Mouse (Mus musculus): ENCODE results near the gene Galnt16. TPM values are rescaled to one million over a fixed set of nuclear protein-coding genes. Genes with fewer than 3 reads are reported as not detected.

Galnt16 gene
- polyA plus RNA-seq (2017; shearing (Covaris generic)) = 0.55 TPM

DNA sequence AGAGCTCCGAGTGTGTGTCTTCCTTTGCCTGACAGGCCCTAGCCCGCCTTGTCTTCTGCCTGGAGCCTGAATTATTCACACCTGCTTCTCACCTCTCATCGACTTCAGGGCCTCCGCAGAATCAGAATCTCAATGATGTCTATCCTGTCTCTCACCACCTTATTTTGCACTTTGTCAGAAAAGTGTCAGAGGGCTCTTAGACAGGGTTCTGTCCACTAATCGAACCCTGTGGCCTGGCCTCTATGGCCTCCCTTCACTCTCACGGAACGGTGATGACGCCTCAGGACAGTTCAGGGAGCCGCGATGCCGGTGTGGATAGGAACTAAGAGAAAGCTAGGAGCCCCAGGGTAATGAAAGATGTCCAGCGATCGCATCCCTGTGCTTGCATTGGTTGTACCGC, at the start of gene Galnt16:
Galnt16 (plus strand) TSS at position 301 of the 400 bp plus-strand sequence.

DNA sequence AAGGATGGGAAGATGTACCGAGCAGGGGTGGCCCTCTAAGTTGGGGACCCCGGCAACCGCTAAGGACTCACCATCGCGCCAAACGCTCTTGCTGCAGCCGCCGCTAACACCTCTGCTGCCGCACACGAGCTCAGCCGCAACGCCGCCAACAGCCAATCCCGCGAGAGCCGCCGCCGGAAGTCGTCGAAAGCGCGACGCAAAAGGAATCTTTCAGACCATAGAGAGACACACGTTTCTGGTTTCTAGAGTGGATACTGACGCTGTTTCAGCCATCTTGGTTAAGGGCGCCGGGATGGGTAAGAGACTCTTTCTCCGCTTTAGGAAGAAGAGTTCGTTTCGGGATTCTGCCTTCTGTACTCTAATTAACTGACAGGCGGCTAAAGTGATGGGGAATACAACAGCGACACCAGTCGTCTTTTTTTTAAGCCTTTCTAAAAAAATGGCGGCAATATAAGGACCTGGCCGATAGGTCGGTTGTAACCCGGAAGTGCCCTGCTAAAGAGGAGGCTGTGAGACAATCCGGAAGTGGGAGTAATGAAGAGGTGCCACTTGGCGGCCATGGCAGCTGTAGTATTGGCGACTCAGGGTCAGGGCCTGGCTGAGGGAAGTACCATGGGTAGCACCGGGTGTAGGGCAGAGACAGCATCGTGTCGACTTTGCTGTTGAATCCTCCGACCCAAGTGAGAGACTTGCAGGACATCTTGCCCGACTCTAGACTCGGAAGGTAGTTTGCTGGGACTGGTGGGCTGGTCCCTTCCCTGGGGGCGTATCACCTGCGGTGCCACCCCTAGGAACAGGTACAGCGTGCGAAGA, 125.8 kb downstream of the Galnt16 start, which contains the start of the genes Slc39a9 and Erh:
Slc39a9 (plus strand) TSS at position 191 of the 813 bp plus-strand sequence.
Erh (minus strand) TSS at position 649 of the 813 bp plus-strand sequence.

Other genes with a start within 250 kb of the Galnt16 start
- 66.6 TPM for gene Dcaf5, start 81.7 kb upstream of the Galnt16 start, polyA plus RNA-seq (2017; shearing (Covaris generic))
- 48.1 TPM for gene Exd2, start 55.2 kb upstream of the Galnt16 start, polyA plus RNA-seq (2017; shearing (Covaris generic))
- 19.2 TPM for gene Slc39a9, start 125.6 kb downstream of the Galnt16 start, polyA plus RNA-seq (2017; shearing (Covaris generic))
- 51.7 TPM for gene Erh, start 126.1 kb downstream of the Galnt16 start, polyA plus RNA-seq (2017; shearing (Covaris generic))
- not detected for gene Plekhd1, start 174.3 kb downstream of the Galnt16 start, polyA plus RNA-seq (2017; shearing (Covaris generic))
- not detected for gene Ccdc177, start 242.4 kb downstream of the Galnt16 start, polyA plus RNA-seq (2017; shearing (Covaris generic))

Measured in naive thymus-derived CD4-positive, alpha-beta T cell, adult 5 months (primary cell).